Mouse (Mus musculus) spleen, adult 2 months (tissue): ENCODE results near the gene Timm8a1. TPM values are rescaled to one million over a fixed set of nuclear protein-coding genes. Genes with fewer than 3 reads are reported as not detected.
A peak's percentile ranks its signal among the peaks of the same experiment; 100 is the strongest.

Experiments
- DNase-seq, 2 experiments: peaks; one replicate each; pipeline versions ENCODE4 v3.0.0 to v3.0.0-alpha.2; 2012 to 2021; ENCODE audit warnings: low spot score in 2 of 2, low read depth in 1 of 2
- H3K27ac ChIP-seq: fragments of 200-500 bp; 2 replicates; pipeline ENCODE4 v1.5.1; 2012; ENCODE audit warnings: low read length, inconsistent platforms; ENCODE audit not compliant: insufficient read depth
- H3K27me3 ChIP-seq: fragments of 200-500 bp; 2 replicates; pipeline ENCODE4 v1.6.1; 2012; ENCODE audit warnings: mild to moderate bottlenecking, moderate library complexity, low read length, inconsistent platforms; ENCODE audit not compliant: control insufficient read depth, insufficient read depth
- H3K36me3 ChIP-seq: fragments of 200-500 bp; 2 replicates; pipeline ENCODE4 v1.6.1; 2012; ENCODE audit warnings: mild to moderate bottlenecking, low read length, inconsistent platforms; ENCODE audit not compliant: control insufficient read depth, insufficient read depth
- H3K4me1 ChIP-seq: fragments of 200-500 bp; 2 replicates; pipeline ENCODE4 v1.6.1; 2011; ENCODE audit warnings: inconsistent platforms; ENCODE audit not compliant: control insufficient read depth, insufficient read depth, insufficient read length
- H3K4me3 ChIP-seq: fragments of 200-500 bp; 2 replicates; pipeline ENCODE4 v1.5.1; 2011; ENCODE audit warnings: mild to moderate bottlenecking, inconsistent platforms; ENCODE audit not compliant: insufficient read depth, insufficient read length; ENCODE audit errors: extremely low read depth
- CTCF ChIP-seq: fragments of 200-500 bp; IDR thresholded peaks from 2 replicates; pipeline ENCODE4 v1.5.1; 2011; ENCODE audit warnings: mild to moderate bottlenecking, inconsistent platforms; ENCODE audit not compliant: insufficient read depth, insufficient read length, insufficient replicate concordance; ENCODE audit errors: extremely low read depth
- POLR2A ChIP-seq: fragments of 200-500 bp; IDR thresholded peaks from 2 replicates; pipeline ENCODE4 v1.6.1; 2011; ENCODE audit warnings: low read depth, low read length, inconsistent platforms
- WGBS: fragments of 180-500 bp; shearing (Covaris S2); methylation state at CpG from one replicate; pipeline ENCODE4 v1.1.7; 2018; 5-methylcytosine and 5-hydroxymethylcytosine counted together
- polyA plus RNA-seq: library from polyadenylated mRNA; depleted of rRNA; stranded (reverse); fragments of >200 nt; gene quantifications from 2 replicates; pipeline ENCODE4 v1.2.3, GENCODE M21; 2012

The Timm8a1 gene
- polyA plus RNA-seq, 1 experiment = 0.60 TPM

- DNase-seq = peak in 1 of 2 experiments; percentile 16
Observed at GRCm38 (mm10) chrX:134582888-134583669, 41.4 kb upstream of the Timm8a1 start, which contains the start of gene Btk. Btk (minus strand) TSS chrX:134583570.

GRCm38 (mm10) chrX:134582270-134582669 lies 40.6 kb upstream of the Timm8a1 start:
- H3K36me3 ChIP-seq = no peaks in the 10 kb centered on the region
- peak in 1 of 2 experiments; percentile 4 for DNase-seq
- no peaks in the 10 kb centered on the region for H3K27me3 ChIP-seq
- H3K27ac ChIP-seq = peak overlapping the region; percentile 93
- H3K4me1 ChIP-seq = no peaks in the 10 kb centered on the region; the same call in 1 of the 2 replicates
- WGBS = 38% methylated on average over 11 of the region's 11 CpGs
- H3K4me3 ChIP-seq = peak overlapping the region; percentile 86
- TF ChIP-seq POLR2A (no peak), CTCF (no peak)

More at GRCm38 (mm10) chrX:134582888-134583669, 41.4 kb upstream of the Timm8a1 start, which contains the start of gene Btk:
- Histone ChIP-seq H3K27me3 (no peaks in the 10 kb centered on the region), H3K27ac (peak within 1 kb of the TSS; percentile 93), H3K4me1 (no peaks in the 10 kb centered on the region; the same call in 1 of the 2 replicates), H3K4me3 (peak within 1 kb of the TSS; percentile 86), H3K36me3 (no peaks in the 10 kb centered on the region)
- 41% methylated on average over 11 of the region's 11 CpGs for WGBS
- TF ChIP-seq POLR2A (peak; percentile 7; the same call in 1 of the 2 replicates), CTCF (no peak)

- no peaks in the 10 kb centered on the region; the same call in 1 of the 2 replicates for H3K4me1 ChIP-seq
- peak in 1 of 2 experiments; percentile 29 for DNase-seq
- no peaks in the 10 kb centered on the region for H3K27me3 ChIP-seq
- H3K36me3 ChIP-seq = no peaks in the 10 kb centered on the region
- peak overlapping the region; percentile 86 for H3K4me3 ChIP-seq
- 61% methylated on average over 14 of the region's 14 CpGs for WGBS
- peak overlapping the region; percentile 93 for H3K27ac ChIP-seq
- TF ChIP-seq CTCF = no peak
- TF ChIP-seq POLR2A = no peak
Observed at GRCm38 (mm10) chrX:134580528-134581305, 39.1 kb upstream of the Timm8a1 start.

GRCm38 (mm10) chrX:134577896-134578295 lies 36.2 kb upstream of the Timm8a1 start:
- Histone ChIP-seq H3K27ac (no peak overlapping the region), H3K4me3 (no peak overlapping the region), H3K4me1 (no peaks in the 10 kb centered on the region; the same call in 1 of the 2 replicates), H3K27me3 (no peaks in the 10 kb centered on the region), H3K36me3 (no peaks in the 10 kb centered on the region)
- DNase-seq = no peak
- WGBS = 69% methylated on average over 4 of the region's 4 CpGs
- TF ChIP-seq CTCF (no peak), POLR2A (no peak)

GRCm38 (mm10) chrX:134566536-134567222 lies 25.0 kb upstream of the Timm8a1 start:
- H3K4me1 ChIP-seq = peaks cover 2% of the 10 kb centered on the region; the same call in 1 of the 2 replicates
- H3K36me3 ChIP-seq = peaks cover 1% of the 10 kb centered on the region; the same call in 1 of the 2 replicates
- H3K4me3 ChIP-seq = no peak overlapping the region
- H3K27ac ChIP-seq = peak overlapping the region; percentile 33
- peak; percentile 57 to 83 for DNase-seq
- no peak for TF ChIP-seq POLR2A
- no peak for TF ChIP-seq CTCF
- no peaks in the 10 kb centered on the region for H3K27me3 ChIP-seq
- WGBS = 47% methylated on average over 8 of the region's 8 CpGs

- Histone ChIP-seq H3K36me3 (peaks cover 1% of the 10 kb centered on the region; the same call in 1 of the 2 replicates), H3K27ac (no peak overlapping the region), H3K27me3 (no peaks in the 10 kb centered on the region), H3K4me3 (no peak overlapping the region), H3K4me1 (no peaks in the 10 kb centered on the region; the same call in 1 of the 2 replicates)
- TF ChIP-seq POLR2A (no peak), CTCF (no peak)
- WGBS = 44% methylated on average over 4 of the region's 4 CpGs
- peak in 1 of 2 experiments; percentile 6 for DNase-seq
Observed at GRCm38 (mm10) chrX:134564326-134564725, 22.7 kb upstream of the Timm8a1 start.
